Mouse (Mus musculus): ENCODE measurements around the gene Grin2d.

- TF ChIP-seq CTCF (IDR thresholded peaks at IDR 0.05; ENCODE audit: borderline replicate concordance, insufficient read depth, low read length) = no peak
- TF ChIP-seq POLR2A (IDR thresholded peaks at IDR 0.05; ENCODE audit: low read depth, low read length) = peak; percentile 89
Measured at GRCm38 (mm10) chr7:45865925-45866910, 12.0 kb downstream of the Grin2d start.
